Mouse (Mus musculus) frontal cortex, postnatal 36 days (tissue): ENCODE measurements at regions not wholly inside any gene's neighbourhood (a gene's known extent, or its start where the extent isn't known, plus 50 kb on each side); places are given as distances from the start of the nearest gene placed in this dataset.

Experiments used
- DNase-seq, 2 experiments: peaks; one replicate each; pipeline ENCODE4 v3.0.0; 2022; ENCODE audit warnings: low spot score in 2 of 2

DNA sequence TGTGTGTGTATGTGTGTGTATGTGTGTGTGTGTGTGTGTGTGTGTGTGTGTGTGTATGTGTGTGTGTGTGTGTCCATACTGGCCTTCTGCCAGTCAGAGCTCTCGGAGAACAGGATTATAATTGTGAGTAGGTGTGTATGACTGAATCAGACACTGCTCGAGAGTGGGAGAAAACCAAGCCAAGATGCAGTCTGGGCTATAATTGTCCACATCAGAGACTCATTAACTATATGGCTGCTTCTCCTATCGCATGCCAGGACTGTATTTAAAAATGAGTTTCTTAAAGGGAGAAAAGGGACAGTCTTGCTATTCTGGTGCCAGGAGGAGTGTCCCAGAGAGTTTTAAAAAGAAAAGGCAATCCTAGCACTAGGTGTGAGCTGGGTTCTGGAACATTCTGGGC is 58.7 kb upstream of the Adpgk start:
- DNase-seq: peak; percentile 15 to 61

DNA sequence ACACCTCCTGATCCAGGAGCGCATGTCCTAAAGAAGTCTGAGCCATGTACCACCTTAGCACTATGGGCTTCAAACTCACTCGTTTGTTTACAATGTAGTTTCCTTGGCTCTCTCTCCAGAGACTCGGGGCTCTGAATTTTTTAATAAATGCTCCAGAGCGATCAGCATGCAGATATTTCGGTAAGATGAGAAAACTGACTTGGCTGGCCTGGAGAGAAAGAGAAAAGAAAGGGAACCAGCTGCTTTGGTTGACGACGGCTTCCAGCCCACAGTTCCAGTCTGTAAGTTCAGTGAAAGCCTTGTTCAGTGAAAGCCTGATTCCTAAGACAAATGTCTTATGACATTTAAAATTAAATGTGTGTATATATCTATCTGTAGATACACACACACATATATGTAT is 59.4 kb upstream of the Adpgk start:
- DNase-seq: peak in 1 of 2 experiments; percentile 24

- no peak for DNase-seq
These were observed 60.2 kb upstream of the Adpgk start for GRCm38 (mm10) chr9:59231186-59231585.

DNA sequence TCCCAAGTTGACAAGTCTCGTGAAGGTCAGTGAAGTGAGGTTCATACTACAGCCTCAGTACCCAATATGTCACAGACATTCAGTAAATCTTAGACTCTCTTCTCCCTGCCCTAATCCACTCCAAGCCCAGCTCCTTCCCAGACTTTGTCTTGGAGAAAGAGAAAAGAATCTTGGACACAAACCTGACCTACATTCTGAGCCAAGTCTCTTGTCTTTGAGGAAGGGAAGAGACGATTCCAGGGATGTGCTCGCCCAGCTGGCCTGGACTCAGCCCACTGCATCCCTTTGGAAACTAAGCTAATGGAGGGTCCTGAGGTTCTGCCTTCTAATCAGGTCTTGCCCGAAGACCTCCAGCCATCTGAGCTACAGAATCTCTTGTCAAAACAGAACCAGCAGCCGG is 61.2 kb upstream of the Adpgk start:
- DNase-seq: no peak

DNA sequence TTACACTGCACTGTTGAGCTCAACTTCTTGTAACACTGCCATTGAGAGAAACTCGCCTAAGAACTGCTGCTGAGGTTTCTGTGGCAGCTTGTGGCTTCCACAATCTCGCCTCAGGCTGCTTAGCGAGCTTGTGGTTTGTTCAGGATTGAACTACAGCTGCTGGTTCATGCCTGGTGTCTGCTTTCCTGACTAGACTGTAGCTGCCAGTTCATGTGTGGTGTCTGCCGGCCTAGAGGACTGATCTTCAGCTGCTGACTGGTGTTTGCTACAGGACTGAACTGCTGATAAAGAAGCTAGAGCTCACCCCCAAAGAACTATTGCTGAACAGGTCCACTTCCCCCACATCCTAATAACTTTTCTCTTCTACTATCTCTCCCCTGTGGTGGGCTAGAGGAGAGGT is 63.4 kb upstream of the Adpgk start:
- DNase-seq: no peak

DNA sequence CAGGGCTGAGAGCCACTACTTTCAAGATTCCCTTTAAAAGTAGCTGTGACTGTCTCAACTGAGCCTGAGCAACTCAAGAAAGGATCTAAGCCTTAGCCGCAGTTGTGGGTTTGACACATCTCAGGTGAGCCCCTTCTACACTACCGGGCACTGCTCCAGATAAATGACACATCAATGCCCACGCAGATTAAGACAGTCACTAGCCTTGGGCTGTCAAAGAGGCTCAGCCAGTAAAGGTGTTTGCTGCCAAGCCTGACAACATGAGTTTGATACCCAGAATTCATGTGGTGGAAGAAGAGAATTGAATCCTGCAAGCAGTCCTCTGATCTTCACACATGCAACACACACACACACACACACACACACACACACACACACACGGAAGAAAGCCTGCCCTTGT is 65.0 kb upstream of the Adpgk start:
- no peak for DNase-seq

DNA sequence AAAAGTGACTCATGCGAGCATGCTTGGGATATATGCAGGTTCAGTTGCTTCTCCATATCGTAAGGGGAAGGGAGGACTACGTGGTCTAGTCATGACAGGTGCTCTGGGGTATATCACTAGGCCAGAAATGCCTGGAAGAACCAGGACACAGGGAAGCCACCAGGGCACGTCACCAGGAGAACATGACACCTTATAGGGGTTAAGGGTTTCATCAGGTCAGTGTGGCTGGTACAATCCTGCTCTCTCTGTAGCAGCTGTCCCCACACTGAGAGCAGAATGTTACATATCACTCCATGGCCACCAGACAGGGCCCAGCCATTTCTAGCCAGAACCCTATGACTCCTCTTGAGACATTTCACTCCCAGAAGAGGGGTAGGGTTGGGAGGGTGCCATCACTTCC is 72.1 kb upstream of the Adpgk start:
- no peak for DNase-seq

DNA sequence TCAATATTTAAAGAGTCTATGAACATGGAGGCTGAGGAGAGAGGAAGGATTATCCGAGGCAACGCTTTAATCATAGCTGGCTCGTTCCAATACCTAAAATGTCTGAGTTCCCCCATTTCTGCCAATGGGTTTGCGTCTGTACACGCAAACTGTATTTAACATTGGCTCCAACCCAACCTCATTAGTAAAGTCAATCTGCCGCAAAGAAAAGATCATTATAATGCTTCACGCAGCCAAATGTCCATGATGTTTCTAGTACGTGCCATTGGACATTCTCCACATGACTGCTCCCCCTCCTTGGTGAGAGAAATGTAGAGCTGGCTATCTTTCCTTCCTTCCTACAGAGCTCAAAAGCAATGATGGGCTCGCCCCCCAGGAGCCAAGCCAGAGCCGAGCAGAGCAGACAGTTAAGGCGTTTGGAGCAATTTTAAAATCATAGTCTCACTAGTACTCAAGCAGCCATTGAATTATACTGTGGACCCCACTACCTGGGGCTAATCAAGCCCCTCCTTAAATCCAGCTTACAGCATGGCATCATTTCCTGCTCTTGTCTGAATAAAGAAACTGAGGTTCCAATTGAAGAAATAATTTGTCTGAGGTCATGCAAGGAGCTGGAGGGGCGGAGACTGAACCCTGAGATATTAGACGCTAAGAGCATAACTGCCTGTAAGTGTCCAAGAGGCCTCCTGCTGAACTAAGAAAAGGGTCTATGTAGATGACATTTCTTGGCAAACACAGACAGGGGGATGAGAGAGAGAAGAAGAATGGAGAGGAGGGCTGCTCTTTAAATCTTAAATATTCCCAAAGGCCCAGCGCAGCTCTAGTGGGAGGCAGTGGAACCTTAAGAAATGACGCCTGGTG is 88.5 kb upstream of the Adpgk start:
- no peak for DNase-seq

GRCm38 (mm10) chr9:59199495-59200196 is 91.7 kb upstream of the Adpgk start:
- DNase-seq: peak in 1 of 2 experiments; percentile 15

- DNase-seq: peak; percentile 28 to 37
These were observed 93.0 kb upstream of the Adpgk start for GRCm38 (mm10) chr9:59198221-59198875.

DNA sequence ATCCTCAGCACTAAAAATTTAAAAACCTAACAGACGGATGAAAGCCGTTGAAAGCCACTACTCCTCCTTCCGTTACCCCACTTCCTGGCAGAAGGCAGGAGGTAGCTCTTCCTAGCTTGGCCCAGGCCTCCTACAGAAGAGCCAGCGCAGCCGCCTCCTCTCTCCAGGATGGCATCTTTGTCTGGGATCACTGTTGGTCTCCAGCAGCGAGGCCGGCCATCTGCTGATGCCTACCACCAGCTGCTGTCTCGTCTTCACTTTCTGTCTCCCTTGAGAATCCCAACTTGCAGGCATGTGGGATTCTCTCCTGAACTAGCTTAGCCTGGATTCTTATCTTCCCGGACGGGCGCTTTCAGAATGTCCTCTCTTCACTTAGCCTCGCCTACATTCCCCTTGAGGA is 93.9 kb upstream of the Adpgk start:
- peak; percentile 71 to 87 for DNase-seq

- DNase-seq: no peak
These were observed 97.4 kb upstream of the Adpgk start for GRCm38 (mm10) chr9:59193971-59194370.

GRCm38 (mm10) chr9:59189141-59189540 is 102.2 kb upstream of the Adpgk start:
- peak in 1 of 2 experiments; percentile 37 for DNase-seq

- no peak for DNase-seq
These were observed 102.9 kb upstream of the Adpgk start for GRCm38 (mm10) chr9:59188411-59188810.

GRCm38 (mm10) chr9:59186326-59186725 is 105.0 kb upstream of the Adpgk start:
- DNase-seq: no peak

DNA sequence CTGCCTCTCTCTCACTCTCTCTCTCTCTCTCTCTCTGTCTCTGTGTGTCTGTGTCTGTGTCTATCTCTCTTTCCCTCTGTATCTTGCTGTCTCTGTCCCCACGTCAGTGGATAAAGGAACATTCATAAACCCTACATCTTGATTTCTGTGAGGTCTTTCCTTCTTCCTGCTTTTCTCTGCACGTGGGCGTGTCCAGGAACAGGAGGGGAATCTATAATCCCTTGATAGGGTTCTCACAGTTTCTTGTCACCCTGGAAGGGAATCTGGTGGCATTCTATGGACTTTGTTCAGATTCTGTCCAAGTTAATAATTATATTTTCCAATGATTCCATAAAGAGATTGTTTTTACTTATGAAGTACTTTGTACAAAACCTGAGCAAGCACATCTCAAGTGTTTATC is 107.3 kb upstream of the Adpgk start:
- no peak for DNase-seq

- no peak for DNase-seq
These were observed 108.5 kb upstream of the Adpgk start for GRCm38 (mm10) chr9:59182906-59183305.

DNA sequence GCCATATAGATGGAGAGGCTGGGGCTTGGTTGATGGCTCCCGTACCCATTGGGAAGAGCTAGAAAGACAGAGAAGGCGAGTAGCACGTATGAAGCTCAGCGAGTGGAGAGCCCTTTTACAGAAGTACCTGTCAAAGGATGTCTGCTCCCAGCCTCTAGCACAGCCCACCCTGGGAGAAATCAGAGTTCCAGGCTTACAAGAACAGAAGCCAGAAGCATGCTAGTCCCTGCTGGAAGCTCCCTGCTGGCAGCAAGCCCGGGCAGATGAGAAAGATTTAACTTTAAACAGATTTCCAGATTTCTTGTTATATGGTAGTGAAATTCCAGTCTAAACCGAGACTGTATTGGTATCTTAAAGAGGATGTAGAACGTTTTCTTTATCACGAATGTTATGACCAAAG is 108.9 kb upstream of the Adpgk start:
- peak; percentile 70 to 83 for DNase-seq

- no peak for DNase-seq
These were observed 119.8 kb upstream of the Adpgk start for GRCm38 (mm10) chr9:59171576-59171975.

GRCm38 (mm10) chr9:59163390-59163976 is 127.2 kb upstream of the Neo1 start:
- no peak for DNase-seq

DNA sequence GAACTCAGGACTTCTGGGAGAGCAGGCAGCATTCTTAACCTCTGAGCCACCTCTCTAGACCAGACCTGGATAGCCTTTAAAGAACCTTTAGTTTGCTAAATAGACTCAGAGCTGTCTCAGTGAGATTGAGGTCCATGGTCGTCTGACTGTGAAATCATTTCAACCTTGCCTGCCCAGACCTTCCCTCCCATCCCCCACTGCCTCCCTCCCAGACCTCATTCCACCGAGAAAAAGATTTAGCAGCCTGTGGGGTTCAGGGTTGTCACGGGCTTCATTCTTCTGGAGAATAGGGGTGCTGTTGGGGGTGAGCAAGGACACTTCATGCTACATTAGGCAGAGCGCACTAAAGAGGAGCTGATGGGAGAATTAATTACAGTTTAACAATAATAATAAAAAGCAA is 126.7 kb upstream of the Neo1 start:
- DNase-seq: no peak

DNA sequence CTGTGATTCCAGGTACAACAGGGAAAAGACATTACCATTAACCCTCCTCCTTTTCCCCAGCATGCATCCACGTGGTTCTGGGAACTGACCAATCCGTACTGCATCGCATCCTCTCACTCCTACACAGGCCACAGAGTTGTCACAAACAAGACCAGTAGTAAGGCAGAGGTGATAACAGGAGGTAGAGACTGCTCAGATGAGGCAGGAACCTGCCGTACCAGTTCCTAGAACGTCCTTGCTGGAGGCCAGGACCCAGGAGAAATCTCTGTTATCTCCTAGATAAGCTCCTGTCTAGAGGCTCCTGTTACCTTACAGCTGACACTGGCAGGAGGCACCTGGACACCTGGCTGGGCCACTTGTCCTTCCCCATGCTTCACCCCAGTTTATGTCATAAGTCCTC is 121.4 kb upstream of the Neo1 start:
- no peak for DNase-seq
